Mouse (Mus musculus) MEL (cell line): ENCODE results near the gene Gabarapl2. TPM values are rescaled to one million over a fixed set of nuclear protein-coding genes. Genes with fewer than 3 reads are reported as not detected.

Experiments used
- DNase-seq: peaks from one replicate; pipeline ENCODE4 v3.0.0; 2011; ENCODE audit warnings: low read depth, low spot score
- H3K27ac ChIP-seq: 2 replicates; pipeline ENCODE4 v1.5.1; 2012; ENCODE audit warnings: low read depth, mild to moderate bottlenecking, control low read depth, low read length, moderate library complexity; ENCODE audit not compliant: control insufficient read depth
- H3K27me3 ChIP-seq, 2 experiments: fragments of 150-350 bp in 1 of 2; sonication (generic) in 1 of 2; 2 replicates each; pipeline ENCODE4 v1.6.1; 2012; ENCODE audit warnings: low read length in 2 of 2, mild to moderate bottlenecking in 2 of 2, improper control_type of control experiment in 1 of 2, moderate library complexity in 1 of 2; ENCODE audit not compliant: insufficient read depth in 2 of 2, control insufficient read depth in 1 of 2
- H3K36me3 ChIP-seq, 2 experiments: 2 replicates each; pipeline ENCODE4 v1.6.1; 2012 to 2014; ENCODE audit warnings: low read length in 2 of 2, improper control_type of control experiment in 1 of 2, inconsistent platforms in 1 of 2, mild to moderate bottlenecking in 1 of 2; ENCODE audit not compliant: insufficient read depth in 2 of 2, control insufficient read depth in 1 of 2
- H3K4me1 ChIP-seq, 2 experiments: fragments of 150-350 bp in 1 of 2; sonication (generic) in 1 of 2; 2 replicates each; pipeline ENCODE4 v1.6.1; 2012; ENCODE audit warnings: low read length in 2 of 2, improper control_type of control experiment in 1 of 2, mild to moderate bottlenecking in 1 of 2; ENCODE audit not compliant: insufficient read depth in 2 of 2, control insufficient read depth in 1 of 2
- H3K4me3 ChIP-seq, 2 experiments: fragments of 150-350 bp in 1 of 2; sonication (generic) in 1 of 2; 2 replicates each; pipeline ENCODE4 v1.5.1; 2012; ENCODE audit warnings: low read depth in 2 of 2, low read length in 2 of 2, mild to moderate bottlenecking in 2 of 2, moderate library complexity in 2 of 2, control low read depth in 1 of 2, improper control_type of control experiment in 1 of 2; ENCODE audit not compliant: control insufficient read depth in 1 of 2, insufficient read depth in 1 of 2
- H3K79me2 ChIP-seq: 2 replicates; pipeline ENCODE4 v1.6.1; 2012; ENCODE audit warnings: mild to moderate bottlenecking, low read length, moderate library complexity; ENCODE audit not compliant: control insufficient read depth, poor library complexity, insufficient read depth
- H3K9ac ChIP-seq: 2 replicates; pipeline ENCODE4 v1.6.1; 2012; ENCODE audit warnings: low read depth, mild to moderate bottlenecking, control low read depth, low read length, moderate library complexity; ENCODE audit not compliant: control insufficient read depth, poor library complexity, severe bottlenecking
- H3K9me3 ChIP-seq: fragments of 150-350 bp; sonication (generic); replicated peaks from 2 replicates; pipeline ENCODE4 v1.6.1; 2012; ENCODE audit warnings: mild to moderate bottlenecking, low read length, improper control_type of control experiment, moderate library complexity; ENCODE audit not compliant: insufficient read depth
- CHD1 ChIP-seq: IDR thresholded peaks from 2 replicates; pipeline ENCODE4 v1.6.1; 2012; ENCODE audit warnings: low read depth, mild to moderate bottlenecking, inconsistent platforms, low read length, improper control_type of control experiment
- CHD2 ChIP-seq: IDR thresholded peaks from 2 replicates; pipeline ENCODE4 v1.6.1; 2011; ENCODE audit warnings: low read length, improper control_type of control experiment
- ELF1 ChIP-seq: IDR thresholded peaks from 2 replicates; pipeline ENCODE4 v1.6.1; 2014; ENCODE audit warnings: low read depth, mild to moderate bottlenecking, inconsistent platforms, low read length, improper control_type of control experiment, moderate library complexity
- EP300 ChIP-seq, 2 experiments: IDR thresholded peaks; 2 replicates each; pipeline ENCODE4 v1.6.1; 2011; ENCODE audit warnings: improper control_type of control experiment in 2 of 2, low read length in 2 of 2, low read depth in 1 of 2, mild to moderate bottlenecking in 1 of 2
- ETS1 ChIP-seq: IDR thresholded peaks from 2 replicates; pipeline ENCODE4 v1.6.1; 2012; ENCODE audit warnings: low read depth, mild to moderate bottlenecking, inconsistent platforms, low read length, improper control_type of control experiment, moderate library complexity
- GATA1 ChIP-seq: IDR thresholded peaks from 2 replicates; pipeline ENCODE4 v1.6.1; 2011; ENCODE audit warnings: low read depth, low read length, improper control_type of control experiment
- JUND ChIP-seq: IDR thresholded peaks from 2 replicates; pipeline ENCODE4 v1.6.1; 2011; ENCODE audit warnings: low read depth, mild to moderate bottlenecking, improper control_type of control experiment, low read length
- MAFK ChIP-seq: IDR thresholded peaks from 2 replicates; pipeline ENCODE4 v1.6.1; 2011; ENCODE audit warnings: low read depth, mild to moderate bottlenecking, low read length, improper control_type of control experiment, borderline replicate concordance
- MAX ChIP-seq: IDR thresholded peaks from 2 replicates; pipeline ENCODE4 v1.6.1; 2011; ENCODE audit warnings: low read length, improper control_type of control experiment
- MEF2A ChIP-seq: IDR thresholded peaks from 2 replicates; pipeline ENCODE4 v1.6.1; 2014; ENCODE audit warnings: low read depth, mild to moderate bottlenecking, inconsistent platforms, low read length, improper control_type of control experiment; ENCODE audit not compliant: poor library complexity, insufficient replicate concordance, severe bottlenecking; ENCODE audit errors: extremely low read depth
- MXI1 ChIP-seq: IDR thresholded peaks from 2 replicates; pipeline ENCODE4 v1.6.1; 2011; ENCODE audit warnings: mild to moderate bottlenecking, low read depth, low read length, improper control_type of control experiment
- MYB ChIP-seq: IDR thresholded peaks from 2 replicates; pipeline ENCODE4 v1.6.1; 2011; ENCODE audit warnings: mild to moderate bottlenecking, low read depth, low read length, improper control_type of control experiment
- MYC ChIP-seq: IDR thresholded peaks from 2 replicates; pipeline ENCODE4 v1.6.1; 2011; ENCODE audit warnings: low read depth, mild to moderate bottlenecking, low read length, improper control_type of control experiment, moderate library complexity
- POLR2A ChIP-seq, 2 experiments: IDR thresholded peaks; 2 replicates each; pipeline ENCODE4 v1.6.1; 2011 to 2012; ENCODE audit warnings: low read length in 2 of 2, mild to moderate bottlenecking in 2 of 2, control low read depth in 1 of 2, improper control_type of control experiment in 1 of 2, low read depth in 1 of 2, moderate library complexity in 1 of 2; ENCODE audit not compliant: control insufficient read depth in 1 of 2, insufficient read depth in 1 of 2, poor library complexity in 1 of 2
- POLR2AphosphoS2 ChIP-seq: IDR thresholded peaks from 2 replicates; pipeline ENCODE4 v1.6.1; 2011; ENCODE audit warnings: low read length, improper control_type of control experiment
- RAD21 ChIP-seq: IDR thresholded peaks from 2 replicates; pipeline ENCODE4 v1.6.1; 2011; ENCODE audit warnings: mild to moderate bottlenecking, low read depth, low read length, improper control_type of control experiment
- RCOR1 ChIP-seq: IDR thresholded peaks from 2 replicates; pipeline ENCODE4 v1.6.1; 2012; ENCODE audit warnings: low read depth, mild to moderate bottlenecking, inconsistent platforms, low read length, improper control_type of control experiment
- SMC3 ChIP-seq: IDR thresholded peaks from 2 replicates; pipeline ENCODE4 v1.6.1; 2011; ENCODE audit warnings: low read depth, low read length, improper control_type of control experiment
- TAL1 ChIP-seq: IDR thresholded peaks from 2 replicates; pipeline ENCODE4 v1.6.1; 2012; ENCODE audit warnings: mild to moderate bottlenecking, inconsistent platforms, low read length, moderate library complexity, mixed read lengths
- UBTF ChIP-seq: IDR thresholded peaks from 2 replicates; pipeline ENCODE4 v1.6.1; 2012; ENCODE audit warnings: low read depth, mild to moderate bottlenecking, inconsistent platforms, low read length, improper control_type of control experiment, moderate library complexity, borderline replicate concordance; ENCODE audit not compliant: insufficient read depth
- USF1 ChIP-seq: IDR thresholded peaks from 2 replicates; pipeline ENCODE4 v1.6.1; 2014; ENCODE audit warnings: low read depth, mild to moderate bottlenecking, inconsistent platforms, low read length, improper control_type of control experiment, moderate library complexity
- ZKSCAN1 ChIP-seq: IDR thresholded peaks from 2 replicates; pipeline ENCODE4 v1.6.1; 2012; ENCODE audit warnings: low read depth, mild to moderate bottlenecking, inconsistent platforms, low read length, improper control_type of control experiment, moderate library complexity
- ZNF384 ChIP-seq: IDR thresholded peaks from 2 replicates; pipeline ENCODE4 v1.6.1; 2012; ENCODE audit warnings: low read depth, mild to moderate bottlenecking, inconsistent platforms, low read length, improper control_type of control experiment
- polyA plus RNA-seq, 2 experiments: library from polyadenylated mRNA; stranded (reverse) in 1 of 2; unstranded in 1 of 2; fragments of >175 nt in 1 of 2; fragments of >200 nt in 1 of 2; gene quantifications; 2 replicates each; pipeline versions ENCODE4 v1.2.1 to v1.2.4; 2012; ENCODE audit warnings: low replicate concordance in 2 of 2, low read depth in 1 of 2; ENCODE audit not compliant: insufficient read length in 2 of 2, insufficient read depth in 1 of 2, missing spikeins in 1 of 2
- total RNA-seq: library from RNA; depleted of rRNA; stranded (reverse); fragments of 300-350 nt; gene quantifications from 2 replicates; pipeline ENCODE4 v1.2.3, GENCODE M21; 2012

The Gabarapl2 gene
- total and polyA plus RNA-seq, 3 experiments = 18.4 to 22.5 TPM; not detected in 1

DNA sequence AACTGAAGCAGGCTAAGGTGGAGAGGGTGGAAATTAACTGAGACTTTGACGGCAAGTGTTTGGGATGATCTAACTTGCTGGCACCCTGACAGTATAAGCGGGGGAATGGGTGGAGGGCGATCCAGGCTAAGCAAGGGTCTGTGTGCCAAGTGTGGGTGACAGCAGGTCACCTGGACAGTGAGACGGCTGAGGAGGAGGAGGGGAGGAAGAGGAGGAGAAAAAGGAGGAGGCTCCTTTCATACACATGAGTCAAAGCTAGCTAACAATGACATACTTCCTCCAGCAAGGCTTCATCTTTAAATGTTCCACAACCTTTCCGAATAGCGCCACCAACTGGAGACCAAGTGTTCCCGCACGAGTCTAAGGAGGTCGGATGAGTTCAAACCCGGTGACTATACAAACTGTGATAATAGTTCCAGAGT lies 17.1 kb upstream of the Gabarapl2 start (continued):
- TF ChIP-seq EP300 (IDR thresholded peaks at IDR 0.05; ENCODE audit: low read depth in 1 of 2, low read length in 2 of 2) (peak in 1 of 2 experiments; percentile 12; a peak in 1 of 4 replicates), MYB (no peak), UBTF (no peak), ELF1 (no peak), CHD2 (no peak), ZNF384 (no peak), MAX (peak; percentile 71), ZKSCAN1 (no peak), JUND (no peak), GATA1 (no peak), ETS1 (peak; percentile 62), TAL1 (no peak), RAD21 (peak; percentile 73), SMC3 (peak; percentile 65), MYC (peak; percentile 89), CHD1 (no peak), USF1 (no peak; the same call in 1 of the 2 replicates), RCOR1 (0 out of 2 replicates have a peak, but pooled peaks have one; percentile 14), POLR2A (IDR thresholded peaks at IDR 0.05; ENCODE audit: control insufficient read depth in 1 of 2, insufficient read depth in 1 of 2, low read depth in 1 of 2, low read length in 2 of 2, poor library complexity in 1 of 2) (peak in 1 of 2 experiments; percentile 64; a peak in 1 of 4 replicates), POLR2AphosphoS2 (no peak), MXI1 (peak; percentile 79), MEF2A (no peak)

DNA sequence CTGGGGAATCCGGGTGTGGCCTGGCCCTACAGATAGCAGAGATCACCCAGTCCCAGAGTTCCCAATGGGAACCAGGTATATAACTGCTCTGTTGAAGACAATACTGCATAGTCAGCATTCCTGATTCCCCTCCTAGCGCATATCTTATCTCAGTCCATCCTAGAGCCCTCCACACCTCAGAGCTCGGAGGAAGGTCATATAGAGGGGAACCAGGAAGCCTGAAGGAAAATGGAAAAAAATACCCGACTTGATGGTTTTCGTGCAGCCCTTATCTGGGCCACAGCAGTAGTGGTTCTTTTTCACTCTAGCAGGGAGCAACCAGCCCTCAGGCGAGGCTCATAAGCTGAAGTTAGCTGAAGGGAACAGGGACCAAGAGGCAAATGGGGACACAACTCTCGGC lies 15.5 kb upstream of the Gabarapl2 start:
- H3K9ac ChIP-seq = no peak overlapping the region

More for the DNA sequence above, 15.5 kb upstream of the Gabarapl2 start:
- DNase-seq = peak; percentile 65
- Histone ChIP-seq H3K4me3 (peak overlapping the region in 1 of 2 experiments; percentile 9; a peak in 1 of 4 replicates), H3K79me2 (no peaks in the 10 kb centered on the region), H3K4me1 (peaks cover 5 to 30% of the 10 kb centered on the region in 2 experiments; a peak in 3 of 4 replicates), H3K27ac (no peak overlapping the region), H3K27me3 (no peaks in the 10 kb centered on the region), H3K36me3 (peaks cover 0 to 21% of the 10 kb centered on the region in 2 experiments; a peak in 2 of 4 replicates), H3K9me3 (no peaks in the 10 kb centered on the region)
- TF ChIP-seq ZNF384 = peak; percentile 52
- peak; percentile 33; the same call in 1 of the 2 replicates for TF ChIP-seq TAL1
- peak; percentile 57 for TF ChIP-seq GATA1
- peak in 1 of 2 experiments; percentile 65; a peak in 1 of 4 replicates for TF ChIP-seq EP300 (IDR thresholded peaks at IDR 0.05; ENCODE audit: low read depth in 1 of 2, low read length in 2 of 2)
- no peak for TF ChIP-seq POLR2AphosphoS2
- TF ChIP-seq RCOR1 = peak; percentile 46; the same call in 1 of the 2 replicates
- no peak for TF ChIP-seq CHD2
- no peak for TF ChIP-seq ELF1
- peak; percentile 95 for TF ChIP-seq MAFK
- TF ChIP-seq ETS1 = peak; percentile 51
